Mouse (Mus musculus) cerebellum, adult 9-11 months (tissue): ENCODE measurements around the gene Uspl1.
"Not testable (repeated sequence)": the region's sequence is repeated elsewhere in the genome, so short reads cannot be mapped to it uniquely, and the experiment has no call there.

Source experiments
- DNase-seq: peaks from one replicate; pipeline ENCODE4 v3.0.0; 2022

Uspl1 gene

GRCm38 (mm10) chr5:149184104-149184843, at the start of gene Uspl1, which contains the start of gene Hmgb1:
TSS of gene Uspl1 (plus strand) at chr5:149184350.
TSS of gene Hmgb1 (minus strand) at chr5:149184489.
- peak; percentile 99 for DNase-seq

- no peak for DNase-seq
Observed at GRCm38 (mm10) chr5:149134751-149135454, 49.2 kb upstream of the Uspl1 start.

DNA sequence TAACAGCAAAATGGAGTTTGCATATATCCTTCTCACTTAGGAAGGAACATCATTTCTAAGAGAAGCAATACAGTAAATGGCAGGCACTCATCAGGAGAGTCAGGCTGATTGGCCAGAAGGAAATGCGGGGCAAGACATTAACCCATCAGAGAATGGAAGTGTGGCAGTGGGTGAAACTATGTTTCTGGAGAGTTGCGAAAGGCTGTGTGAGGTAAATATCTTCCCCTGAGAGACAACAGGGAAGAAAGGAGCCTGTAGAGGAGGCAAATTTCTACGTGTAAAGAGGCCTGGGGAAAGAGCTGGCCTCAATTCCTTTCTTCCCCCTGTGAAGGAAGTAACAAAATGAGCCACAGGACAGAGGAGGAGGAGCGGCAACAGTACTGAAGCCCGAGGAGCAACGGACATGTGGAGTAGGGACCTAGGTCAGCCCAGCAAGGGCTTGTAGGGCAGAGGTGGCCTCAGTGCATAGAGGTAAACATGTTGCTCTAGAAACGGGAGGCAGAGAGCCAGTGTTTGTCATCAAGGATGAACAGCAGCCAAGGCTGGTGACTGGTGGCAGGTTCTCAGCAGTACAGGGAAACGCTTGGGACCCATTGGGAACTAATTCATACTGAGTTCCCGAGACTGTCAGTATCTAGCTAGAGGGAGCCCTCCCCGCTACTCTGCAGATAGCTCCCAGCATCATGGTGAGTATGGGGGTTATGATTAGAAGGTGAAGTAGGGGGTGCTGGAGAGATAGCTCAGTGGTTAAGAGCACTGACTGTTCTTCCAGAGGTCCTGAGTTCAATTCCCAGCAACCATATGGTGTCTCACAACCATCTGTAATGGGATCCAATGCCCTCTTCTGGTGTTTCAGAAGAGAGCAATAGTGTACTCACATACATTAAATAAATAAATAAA, 48.4 kb upstream of the Uspl1 start:
- DNase-seq, result no peak

DNA sequence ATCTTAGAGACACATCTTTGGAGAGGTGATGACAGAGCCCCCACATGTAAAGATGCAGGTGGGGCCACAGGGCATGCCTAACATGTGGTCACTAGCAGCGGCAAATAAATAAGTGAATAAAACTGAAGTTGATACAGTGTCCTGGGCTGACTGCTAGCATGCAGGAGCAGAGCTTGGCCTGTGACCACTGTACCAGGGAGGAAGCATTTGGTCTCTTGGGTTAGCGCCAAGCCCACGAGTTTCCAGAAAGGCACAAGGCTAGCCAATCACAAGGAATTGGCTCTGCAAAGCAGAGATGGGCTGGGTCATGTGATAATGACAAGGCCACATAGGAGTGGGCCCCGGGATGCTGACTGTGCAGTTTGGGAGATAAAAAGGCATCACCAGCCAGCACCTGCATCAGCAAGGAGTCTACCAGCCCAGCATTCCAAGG, 47.2 kb upstream of the Uspl1 start:
- peak; percentile 31 for DNase-seq

- no peak for DNase-seq
Observed at GRCm38 (mm10) chr5:149137447-149137846, 46.7 kb upstream of the Uspl1 start.

DNA sequence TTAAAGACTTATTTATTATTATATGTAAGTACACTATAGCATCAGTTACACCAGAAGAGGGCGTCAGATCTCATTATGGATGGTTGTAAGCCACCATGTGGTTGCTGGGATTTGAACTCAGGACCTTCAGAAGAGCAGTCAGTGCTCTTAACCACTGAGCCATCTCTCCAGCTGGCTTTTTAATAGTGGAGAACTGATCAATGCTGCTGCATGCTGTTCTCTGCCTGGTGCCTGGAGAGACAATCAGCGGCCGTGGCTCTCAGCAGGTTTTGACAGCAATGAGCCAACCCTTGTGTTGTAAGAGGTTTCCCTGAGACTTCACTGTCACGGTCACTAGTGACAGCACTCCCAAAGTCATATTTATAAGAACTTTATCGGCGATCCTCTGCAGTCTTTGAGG, 46.1 kb upstream of the Uspl1 start:
- DNase-seq, result not testable (repeated sequence)

- DNase-seq, result no peak
Observed at GRCm38 (mm10) chr5:149140336-149140735, 43.8 kb upstream of the Uspl1 start.

DNA sequence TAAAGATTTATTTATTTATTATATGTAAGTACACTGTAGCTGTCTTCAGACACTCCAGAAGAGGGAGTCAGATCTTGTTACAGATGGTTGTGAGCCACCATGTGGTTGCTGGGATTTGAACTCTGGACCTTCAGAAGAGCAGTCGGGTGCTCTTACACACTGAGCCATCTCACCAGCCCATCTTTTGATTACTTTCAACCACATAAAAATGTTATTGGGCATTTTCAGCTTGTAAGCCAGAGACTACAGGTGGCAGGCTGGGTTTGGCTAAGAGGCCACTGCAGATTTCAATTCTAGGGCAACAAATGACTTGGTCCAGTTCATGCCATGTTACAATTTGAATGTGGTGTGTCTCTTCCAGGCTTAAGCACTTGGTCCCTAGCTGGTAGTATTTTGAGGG, 43.0 kb upstream of the Uspl1 start:
- not testable (repeated sequence) for DNase-seq

DNA sequence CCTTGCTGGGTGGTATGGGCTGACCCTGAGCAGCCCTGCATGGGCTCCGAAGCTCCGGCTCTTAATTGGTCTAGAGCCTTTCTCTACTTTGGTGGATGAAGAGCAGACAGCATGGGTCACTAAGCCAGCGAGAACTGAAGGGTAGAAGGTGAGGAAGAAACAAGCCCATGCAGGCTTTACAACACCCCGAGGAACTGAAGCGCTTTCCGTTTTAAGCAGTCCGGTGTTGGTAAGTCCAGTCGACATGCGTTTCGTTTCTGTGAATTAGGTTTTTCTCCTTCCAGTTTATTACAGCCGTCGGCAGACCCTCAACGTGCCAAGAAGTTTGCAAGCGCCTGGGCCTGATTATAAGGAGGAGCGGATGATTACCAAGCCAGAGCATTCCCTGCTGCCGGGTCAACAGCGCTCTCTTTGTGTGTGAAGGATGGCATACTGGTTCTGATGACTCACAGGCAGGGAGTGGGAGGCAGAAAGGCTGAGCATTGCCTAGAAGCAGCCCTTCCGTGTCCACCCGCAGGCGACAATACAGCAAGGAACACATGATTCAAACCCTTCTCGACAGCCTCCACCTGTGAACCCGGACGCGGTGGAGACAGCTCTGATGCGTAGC, 40.3 kb upstream of the Uspl1 start:
- DNase-seq, result no peak

DNA sequence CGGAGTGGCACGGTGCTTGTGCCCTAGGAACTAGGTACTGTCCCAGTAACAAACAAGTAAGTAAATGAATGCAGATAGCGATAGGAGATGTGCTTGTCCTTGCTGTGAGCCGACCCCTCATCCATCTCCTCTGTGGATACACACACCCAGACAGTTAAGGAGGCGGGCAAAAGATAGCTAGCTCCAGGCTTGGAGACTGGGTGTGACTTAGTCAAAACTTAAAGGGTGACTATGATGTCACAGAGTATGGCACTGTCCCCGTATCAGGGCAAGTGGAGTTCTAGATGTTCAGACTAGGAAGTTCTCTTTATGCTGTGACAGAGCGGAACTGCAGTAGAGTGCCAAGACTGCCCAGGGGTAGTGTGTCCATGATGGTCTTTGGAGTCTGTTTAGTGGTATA, 37.5 kb upstream of the Uspl1 start:
- no peak for DNase-seq

DNA sequence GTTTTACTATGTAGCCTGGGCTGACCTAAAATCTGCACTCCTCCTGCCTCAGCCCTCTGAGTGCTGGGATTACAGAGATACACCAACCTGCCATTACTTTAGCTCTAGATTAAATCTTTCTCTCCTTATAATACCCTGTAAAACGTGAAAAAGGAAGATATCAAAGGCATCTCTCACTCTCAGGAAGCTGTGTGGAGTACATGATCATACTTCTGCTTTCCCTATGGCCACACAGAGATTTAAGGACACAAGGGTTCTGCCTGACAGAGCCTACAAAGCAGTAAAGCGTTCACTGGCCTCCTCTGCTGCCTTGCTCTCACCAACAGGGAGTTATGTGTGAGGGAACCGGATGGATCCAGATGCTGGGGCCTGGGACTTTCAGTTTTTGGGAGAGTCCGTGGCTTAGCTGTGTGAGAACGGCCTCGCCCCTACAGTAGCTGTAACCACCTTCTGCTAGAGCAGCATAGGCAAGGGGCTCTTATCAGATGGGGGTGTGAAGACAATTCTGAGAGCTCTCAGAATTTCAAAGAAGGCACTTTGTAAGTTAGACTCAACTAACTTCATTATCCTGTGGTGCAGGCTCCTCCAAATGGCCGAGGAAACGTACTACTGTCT, 36.7 kb upstream of the Uspl1 start:
- DNase-seq, result no peak

DNA sequence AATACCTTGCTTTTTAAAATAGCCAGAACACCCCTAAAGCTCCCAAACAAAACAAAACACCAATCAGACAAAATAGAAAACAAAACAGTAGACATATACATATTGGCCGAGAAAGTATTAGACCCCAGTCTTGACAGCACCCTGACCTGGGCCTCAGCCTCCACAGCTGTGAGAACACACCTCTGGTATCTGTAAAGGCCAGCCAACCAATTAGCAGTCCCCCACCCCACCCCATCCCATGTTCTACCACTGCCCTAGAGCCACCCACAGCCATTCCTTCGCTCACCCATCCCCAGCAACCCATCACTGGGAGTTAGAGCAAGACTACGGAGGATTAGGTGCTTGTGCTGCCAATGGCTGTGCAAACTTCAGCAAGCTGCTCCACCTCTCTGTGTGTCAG, 33.3 kb upstream of the Uspl1 start:
- DNase-seq, result no peak

DNA sequence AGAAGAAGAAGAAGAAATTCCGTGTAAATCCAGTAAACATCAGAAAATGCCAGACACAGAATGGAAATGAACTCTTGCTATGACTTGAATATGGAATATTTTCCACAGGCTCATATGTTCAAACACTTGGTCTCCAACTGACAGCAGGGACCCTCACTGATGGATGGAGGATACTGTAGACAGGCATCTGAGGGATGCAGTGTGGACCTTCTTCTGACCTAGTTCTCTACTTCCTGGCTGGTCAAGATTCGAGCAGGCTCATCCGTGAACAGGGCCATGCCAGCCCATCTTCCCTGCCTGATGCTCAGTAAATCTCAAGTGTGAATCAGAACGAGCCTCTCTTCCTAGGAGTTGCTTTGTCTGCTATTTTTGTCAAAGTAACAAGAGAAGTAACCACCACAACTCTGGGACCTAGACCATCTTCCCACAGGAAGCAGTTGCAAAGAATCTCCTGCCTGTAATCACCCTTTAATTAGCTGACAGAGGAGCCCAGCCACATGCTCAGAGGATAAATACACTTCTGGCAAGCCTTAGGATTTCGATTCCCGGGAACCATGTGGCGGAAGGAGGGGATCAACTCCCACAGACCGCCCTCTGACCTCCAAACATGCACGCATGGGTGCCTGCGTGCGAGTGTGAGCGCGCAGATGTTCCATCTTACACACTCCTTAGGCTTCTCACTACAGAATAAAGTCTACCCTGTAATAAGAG, 31.9 kb upstream of the Uspl1 start:
- peak; percentile 25 for DNase-seq

- peak; percentile 69 for DNase-seq
Observed at GRCm38 (mm10) chr5:149152774-149153155, 31.4 kb upstream of the Uspl1 start.

DNA sequence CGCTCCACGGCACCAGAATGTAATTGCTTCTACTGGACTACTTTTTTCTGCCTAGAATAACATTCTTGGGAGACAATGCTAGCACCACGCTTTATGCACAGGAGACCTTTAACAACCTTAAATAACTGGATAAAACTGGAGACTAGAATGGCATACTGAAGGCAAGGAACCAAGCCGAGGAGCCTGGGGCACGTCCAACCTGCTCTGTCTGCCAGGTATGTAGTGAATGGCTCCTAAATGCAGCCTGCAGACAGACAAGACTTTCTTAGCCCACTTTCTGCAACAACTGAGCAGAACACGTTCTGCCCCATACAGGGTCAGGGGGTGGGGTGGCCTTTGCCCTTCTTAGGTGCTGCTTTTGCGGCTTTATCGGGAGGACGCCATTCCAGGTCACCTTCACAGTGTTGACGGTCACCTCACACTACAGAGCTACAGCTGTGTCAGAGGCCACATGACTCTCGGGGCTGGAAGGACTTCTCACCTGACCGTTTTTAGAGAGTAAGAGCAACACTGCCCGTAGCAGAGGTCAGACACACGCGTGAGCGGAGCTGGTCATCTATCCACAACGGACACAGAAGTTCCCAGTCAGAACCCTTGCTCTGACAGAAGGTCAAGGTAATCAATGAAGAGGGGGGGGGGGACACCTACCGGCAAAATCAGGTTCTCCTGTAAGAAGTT, 27.1 kb upstream of the Uspl1 start:
- no peak for DNase-seq

GRCm38 (mm10) chr5:149159021-149159420, 25.1 kb upstream of the Uspl1 start:
- DNase-seq, result no peak

DNA sequence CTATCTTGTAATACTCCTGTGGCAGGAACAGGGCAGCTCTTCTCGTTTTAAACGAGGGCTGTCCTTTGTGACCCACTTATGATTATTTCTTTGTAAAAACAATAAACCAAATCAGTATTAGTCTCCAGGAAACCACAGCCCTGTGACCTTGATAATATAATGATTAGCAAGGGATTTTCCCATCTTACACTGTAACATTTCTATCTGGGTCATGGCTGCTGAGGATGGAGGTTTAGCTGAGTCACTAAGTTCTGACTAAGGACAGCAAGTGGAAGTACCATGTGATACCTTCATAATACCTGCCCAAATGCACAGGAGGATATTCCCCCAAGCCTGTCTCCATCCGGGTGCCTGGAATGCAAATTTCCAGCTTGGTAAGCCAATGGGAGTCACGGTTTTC, 23.7 kb upstream of the Uspl1 start:
- no peak for DNase-seq

- no peak for DNase-seq
Observed at GRCm38 (mm10) chr5:149162890-149163289, 21.3 kb upstream of the Uspl1 start.

DNA sequence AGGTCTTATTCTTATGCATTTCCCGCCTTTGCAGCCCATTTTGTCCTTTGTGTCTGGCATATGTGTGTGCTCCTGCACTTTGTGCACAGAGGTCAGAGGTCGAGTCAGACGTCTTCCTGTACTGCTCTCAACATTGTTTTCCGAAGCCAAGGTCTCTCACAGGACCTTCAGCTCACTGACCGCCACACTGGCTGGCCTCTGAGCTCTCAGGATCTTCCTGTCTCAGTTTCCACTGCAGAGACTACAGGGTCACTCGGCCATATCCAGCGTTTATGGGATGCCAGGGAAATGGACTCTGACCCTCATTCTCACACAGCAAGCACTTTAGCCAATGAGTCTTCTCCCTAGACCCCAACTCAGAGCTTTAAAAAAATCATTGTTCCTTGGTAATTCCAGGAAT, 19.3 kb upstream of the Uspl1 start:
- no peak for DNase-seq

- no peak for DNase-seq
Observed at GRCm38 (mm10) chr5:149166011-149166410, 18.1 kb upstream of the Uspl1 start.

- DNase-seq, result no peak
Observed at GRCm38 (mm10) chr5:149168051-149168450, 16.1 kb upstream of the Uspl1 start.
